Mouse (Mus musculus): ENCODE measurements around the gene Zfp473. TPM values are rescaled to one million over a fixed set of nuclear protein-coding genes. Genes with fewer than 3 reads are reported as not detected.

Gene Zfp473
- total RNA-seq (2023), result 1 to 10 TPM; 1.4 to 1.9 TPM

DNA sequence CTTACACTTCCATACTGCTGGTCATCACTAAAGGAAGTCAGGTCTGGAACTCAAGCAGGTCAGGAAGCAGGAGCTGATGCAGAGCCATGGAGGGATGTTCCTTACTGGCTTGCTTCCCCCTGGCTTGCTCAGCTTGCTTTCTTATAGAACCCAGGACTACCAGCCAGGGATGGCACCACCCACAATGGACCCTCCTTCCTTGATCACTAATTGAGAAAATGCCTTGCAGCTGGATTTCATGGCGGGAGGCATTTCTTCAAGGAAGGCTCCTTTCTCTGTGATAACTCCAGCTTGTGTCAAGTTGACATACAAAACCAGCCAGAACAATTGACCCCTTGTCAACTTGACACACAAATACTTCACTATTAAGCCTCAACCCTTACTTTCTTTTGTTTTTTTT, at the start of gene Zfp473:
Gene Zfp473, minus strand, starts transcription at position 101 of the 400 bp plus-strand sequence.

DNA sequence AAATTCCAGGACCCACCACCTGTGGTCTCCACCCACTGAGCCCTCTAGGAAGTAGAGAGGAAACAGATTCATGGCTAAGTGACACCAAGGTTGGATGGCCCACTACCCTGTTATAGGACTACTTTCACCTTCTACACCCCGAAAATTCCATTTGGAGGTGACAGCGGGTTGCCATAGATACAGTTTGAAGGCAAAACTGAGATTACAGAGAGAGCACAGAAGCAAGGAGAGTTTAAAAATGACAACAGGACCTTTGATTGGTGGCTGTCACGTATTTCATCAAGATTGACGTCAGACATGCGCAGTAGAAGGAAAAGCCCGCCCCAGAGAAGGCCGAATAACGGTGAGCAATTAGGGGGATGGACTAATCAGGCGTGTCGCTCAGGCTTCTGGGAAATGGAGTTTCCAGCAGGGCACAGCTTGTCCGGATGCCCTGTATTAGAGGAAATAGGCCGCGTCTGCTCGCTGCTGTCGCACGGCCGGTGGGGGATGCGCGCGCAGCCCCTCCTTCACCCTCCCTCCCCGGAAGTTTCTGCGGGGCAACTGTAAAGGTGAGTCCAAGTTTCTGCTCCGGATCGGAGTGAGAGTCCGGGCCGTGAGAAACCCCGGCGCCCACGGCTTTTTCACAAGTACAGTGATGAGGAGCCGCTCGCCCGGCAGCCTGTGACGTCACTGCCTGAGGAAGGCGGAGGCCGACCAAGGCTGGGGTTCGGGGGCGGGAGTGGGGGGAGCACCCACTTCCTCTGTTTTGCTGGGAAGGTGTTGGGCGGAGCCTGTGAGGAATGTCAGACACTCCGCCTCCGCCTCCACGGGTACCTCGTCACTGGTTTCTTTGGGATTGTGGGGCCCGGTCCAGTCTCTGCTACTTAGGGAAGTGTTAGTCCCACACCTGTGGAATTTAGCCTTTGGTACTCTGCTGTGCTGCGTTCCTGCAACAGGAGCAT, 2.5 kb downstream of the Zfp473 start, which contains the start of gene Vrk3:
Gene Vrk3, plus strand, starts transcription at position 313 of the 944 bp plus-strand sequence.

DNA sequence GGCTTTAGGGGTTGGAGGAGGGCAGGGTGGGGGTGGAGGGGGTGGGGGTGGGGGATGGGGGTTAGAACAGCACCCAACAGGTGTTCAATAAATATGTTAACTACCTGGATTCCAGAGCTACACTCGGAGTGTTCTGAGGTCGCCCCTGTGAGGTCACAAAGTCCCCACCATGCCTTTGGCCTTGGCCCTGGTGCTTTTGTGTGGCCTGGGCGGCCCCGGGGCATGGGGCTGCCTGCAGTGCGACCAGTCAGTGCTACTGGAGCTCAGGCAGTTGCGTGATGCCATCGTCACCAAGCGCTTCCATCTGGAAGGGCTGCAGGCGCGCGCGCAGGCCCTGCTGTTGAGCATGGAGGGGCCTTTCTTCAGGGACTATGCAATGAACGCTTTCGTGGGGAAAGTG, 42.3 kb downstream of the Zfp473 start, which contains the start of gene Izumo2:
Gene Izumo2, plus strand, starts transcription at position 169 of the 400 bp plus-strand sequence.

Other genes starting within 250 kb of the Zfp473 start
- gene Mybpc2, start 226.4 kb downstream of the Zfp473 start, total RNA-seq (2023), result under 1 TPM in 1 of 2 experiments, not detected in 1; 0.13 TPM
- 1 to 10 TPM; 3.1 to 5.3 TPM for gene Spib, start 219.0 kb downstream of the Zfp473 start, total RNA-seq (2023)
- 10 to 100 TPM; 57.0 to 70.9 TPM for gene Pold1, start 202.2 kb downstream of the Zfp473 start, total RNA-seq (2023)
- 100 to 1,000 TPM; 255 to 301 TPM for gene Nr1h2, start 197.1 kb downstream of the Zfp473 start, total RNA-seq (2023)
- gene Napsa, start 178.7 kb downstream of the Zfp473 start, total RNA-seq (2023), result 100 to 1,000 TPM; 142 to 164 TPM
- under 1 TPM; 0.64 to 0.75 TPM for gene Kcnc3, start 160.4 kb downstream of the Zfp473 start, total RNA-seq (2023)
- not detected for gene Myh14, start 80.2 kb downstream of the Zfp473 start, total RNA-seq (2023)
- not detected for gene Izumo2, start 42.3 kb downstream of the Zfp473 start, total RNA-seq (2023)
- 10 to 100 TPM; 49.7 to 52.8 TPM for gene Vrk3, start 2.6 kb downstream of the Zfp473 start, total RNA-seq (2023)
- 10 to 100 TPM; 44.3 to 53.6 TPM for gene Nup62, start 65.0 kb upstream of the Zfp473 start, total RNA-seq (2023)
- 1 to 10 TPM; 1.5 to 1.7 TPM for gene Il4i1, start 65.3 kb upstream of the Zfp473 start, total RNA-seq (2023)
- 1 to 10 TPM; 5.6 to 6.6 TPM for gene Atf5, start 65.6 kb upstream of the Zfp473 start, total RNA-seq (2023)
- gene Akt1s1, start 97.9 kb upstream of the Zfp473 start, total RNA-seq (2023), result 10 to 100 TPM; 13.9 to 17.4 TPM
- 10 to 100 TPM; 33.5 to 33.6 TPM for gene Tbc1d17, start 98.0 kb upstream of the Zfp473 start, total RNA-seq (2023)
- 100 to 1,000 TPM; 379 to 392 TPM for gene Pnkp, start 106.1 kb upstream of the Zfp473 start, total RNA-seq (2023)
- 10 to 100 TPM; 33.3 to 35.2 TPM for gene Ptov1, start 118.7 kb upstream of the Zfp473 start, total RNA-seq (2023)
- 10 to 100 TPM; 36.7 to 44.1 TPM for gene Med25, start 141.7 kb upstream of the Zfp473 start, total RNA-seq (2023)
- 1 to 10 TPM; 5.7 to 7.4 TPM for gene Fuz, start 145.0 kb upstream of the Zfp473 start, total RNA-seq (2023)
- 10 to 100 TPM; 70.1 to 74.6 TPM for gene Ap2a1, start 178.4 kb upstream of the Zfp473 start, total RNA-seq (2023)
- gene Tsks, start 192.2 kb upstream of the Zfp473 start, total RNA-seq (2023), result not detected
- gene Cpt1c, start 223.8 kb upstream of the Zfp473 start, total RNA-seq (2023), result under 1 TPM; 0.53 to 0.85 TPM
- 10 to 100 TPM; 74.9 to 80.6 TPM for gene Prmt1, start 235.5 kb upstream of the Zfp473 start, total RNA-seq (2023)
- gene Irf3, start 246.6 kb upstream of the Zfp473 start, total RNA-seq (2023), result 10 to 100 TPM; 63.0 to 71.9 TPM
- gene Bcl2l12, start 247.7 kb upstream of the Zfp473 start, total RNA-seq (2023), result 10 to 100 TPM in 1 of 2 experiments, 1 to 10 TPM in 1; 8.8 to 18.8 TPM